Mouse (Mus musculus): ENCODE data around the gene BC004004. TPM values are rescaled to one million over a fixed set of nuclear protein-coding genes. Genes with fewer than 3 reads are reported as not detected.
"Not testable (repeated sequence)": the region's sequence is repeated elsewhere in the genome, so short reads cannot be mapped to it uniquely, and the experiment has no call there.

BC004004 gene
- total and polyA plus RNA-seq, 2 experiments from 2014 or later: 145 to 181 TPM

- Histone ChIP-seq H3K36me3 (ENCODE audit: insufficient read depth, low read length) (peaks cover 10% of the 10 kb centered on the region; the same call in 1 of the 2 replicates), H3K9ac (replicated peaks; ENCODE audit: low read length) (no peak overlapping the region), H3K4me3 (ENCODE audit: low read length) (no peak overlapping the region), H3K9me3 (ENCODE audit: low read length) (no peaks in the 10 kb centered on the region), H3K4me2 (ENCODE audit: low read depth, low read length) (no peak overlapping the region), H3K27me3 (ENCODE audit: insufficient read depth, low read length) (no peaks in the 10 kb centered on the region), H3K27ac (no peak overlapping the region), H3K4me1 (ENCODE audit: insufficient read depth, low read length) (peaks cover 7% of the 10 kb centered on the region; the same call in 1 of the 2 replicates)
- DNase-seq (ENCODE audit: low spot score) (no peak), ATAC-seq (no peak)
- TF ChIP-seq CTCF (IDR thresholded peaks at IDR 0.05; ENCODE audit: low read depth): no peak
- 54% methylated on average over 7 of the region's 7 CpGs for WGBS
Measured at GRCm38 (mm10) chr17:29305871-29306270, 37.3 kb downstream of the BC004004 start.

- no peak overlapping the region for H3K27ac ChIP-seq
- no peak overlapping the region for H3K4me3 ChIP-seq (ENCODE audit: low read length)
- no peaks in the 10 kb centered on the region for H3K36me3 ChIP-seq (ENCODE audit: insufficient read depth, low read length)
- peaks cover 5% of the 10 kb centered on the region; the same call in 1 of the 2 replicates for H3K4me1 ChIP-seq (ENCODE audit: insufficient read depth, low read length)
- TF ChIP-seq CTCF (IDR thresholded peaks at IDR 0.05; ENCODE audit: low read depth): no peak
- DNase-seq (ENCODE audit: low spot score) (no peak), ATAC-seq (no peak)
- no peak overlapping the region for H3K4me2 ChIP-seq (ENCODE audit: low read depth, low read length)
- H3K27me3 ChIP-seq (ENCODE audit: insufficient read depth, low read length): no peaks in the 10 kb centered on the region
- WGBS: 69% methylated on average over 21 of the region's 21 CpGs
- no peak overlapping the region for H3K9ac ChIP-seq (replicated peaks; ENCODE audit: low read length)
- H3K9me3 ChIP-seq (ENCODE audit: low read length): no peaks in the 10 kb centered on the region
Measured at GRCm38 (mm10) chr17:29310056-29310623, 41.6 kb downstream of the BC004004 start.

- Histone ChIP-seq H3K27ac (no peak overlapping the region), H3K4me1 (ENCODE audit: insufficient read depth, low read length) (no peaks in the 10 kb centered on the region), H3K9ac (replicated peaks; ENCODE audit: low read length) (no peak overlapping the region), H3K9me3 (ENCODE audit: low read length) (no peaks in the 10 kb centered on the region), H3K27me3 (ENCODE audit: insufficient read depth, low read length) (no peaks in the 10 kb centered on the region), H3K36me3 (ENCODE audit: insufficient read depth, low read length) (no peaks in the 10 kb centered on the region), H3K4me2 (ENCODE audit: low read depth, low read length) (no peak overlapping the region), H3K4me3 (ENCODE audit: low read length) (no peak overlapping the region)
- 88% methylated on average over 8 of the region's 8 CpGs for WGBS
- DNase-seq (ENCODE audit: low spot score) (no peak), ATAC-seq (no peak)
- TF ChIP-seq CTCF (IDR thresholded peaks at IDR 0.05; ENCODE audit: low read depth): no peak
Measured at GRCm38 (mm10) chr17:29311602-29312001, 43.0 kb downstream of the BC004004 start.

- ATAC-seq: no peak
- Histone ChIP-seq H3K4me1 (ENCODE audit: insufficient read depth, low read length) (no peaks in the 10 kb centered on the region), H3K36me3 (ENCODE audit: insufficient read depth, low read length) (no peaks in the 10 kb centered on the region), H3K4me3 (ENCODE audit: low read length) (no peak overlapping the region), H3K27me3 (ENCODE audit: insufficient read depth, low read length) (no peaks in the 10 kb centered on the region), H3K27ac (no peak overlapping the region), H3K9ac (replicated peaks; ENCODE audit: low read length) (no peak overlapping the region), H3K4me2 (ENCODE audit: low read depth, low read length) (no peak overlapping the region), H3K9me3 (ENCODE audit: low read length) (no peaks in the 10 kb centered on the region)
- no peak for DNase-seq (ENCODE audit: low spot score)
- TF ChIP-seq CTCF (IDR thresholded peaks at IDR 0.05; ENCODE audit: low read depth): no peak
- 90% methylated on average over 2 of the region's 2 CpGs for WGBS
Measured at GRCm38 (mm10) chr17:29312082-29312481, 43.5 kb downstream of the BC004004 start.

GRCm38 (mm10) chr17:29313300-29313699 is 44.7 kb downstream of the BC004004 start:
- Histone ChIP-seq H3K9ac (replicated peaks; ENCODE audit: low read length) (no peak overlapping the region), H3K36me3 (ENCODE audit: insufficient read depth, low read length) (no peaks in the 10 kb centered on the region), H3K27ac (no peak overlapping the region), H3K4me1 (ENCODE audit: insufficient read depth, low read length) (no peaks in the 10 kb centered on the region), H3K27me3 (ENCODE audit: insufficient read depth, low read length) (no peaks in the 10 kb centered on the region), H3K9me3 (ENCODE audit: low read length) (no peaks in the 10 kb centered on the region), H3K4me2 (ENCODE audit: low read depth, low read length) (no peak overlapping the region), H3K4me3 (ENCODE audit: low read length) (no peak overlapping the region)
- peak; percentile 30; the same call in 1 of the 2 replicates for TF ChIP-seq CTCF (IDR thresholded peaks at IDR 0.05; ENCODE audit: low read depth)
- no peak for DNase-seq (ENCODE audit: low spot score)
- no peak for ATAC-seq

GRCm38 (mm10) chr17:29315672-29316465 is 47.3 kb downstream of the BC004004 start:
- Histone ChIP-seq H3K9me3 (ENCODE audit: low read length) (no peaks in the 10 kb centered on the region), H3K27ac (no peak overlapping the region), H3K9ac (replicated peaks; ENCODE audit: low read length) (no peak overlapping the region), H3K36me3 (ENCODE audit: insufficient read depth, low read length) (no peaks in the 10 kb centered on the region), H3K4me3 (ENCODE audit: low read length) (no peak overlapping the region), H3K4me1 (ENCODE audit: insufficient read depth, low read length) (no peaks in the 10 kb centered on the region), H3K4me2 (ENCODE audit: low read depth, low read length) (no peak overlapping the region), H3K27me3 (ENCODE audit: insufficient read depth, low read length) (no peaks in the 10 kb centered on the region)
- WGBS: 47% methylated on average over 9 of the region's 9 CpGs
- no peak for TF ChIP-seq CTCF (IDR thresholded peaks at IDR 0.05; ENCODE audit: low read depth)
- DNase-seq (ENCODE audit: low spot score) (no peak), ATAC-seq (no peak)

GRCm38 (mm10) chr17:29316891-29317290 is 48.3 kb downstream of the BC004004 start:
- Histone ChIP-seq H3K36me3 (ENCODE audit: insufficient read depth, low read length) (no peaks in the 10 kb centered on the region), H3K4me1 (ENCODE audit: insufficient read depth, low read length) (no peaks in the 10 kb centered on the region), H3K27ac (no peak overlapping the region), H3K4me3 (ENCODE audit: low read length) (no peak overlapping the region), H3K9me3 (ENCODE audit: low read length) (no peaks in the 10 kb centered on the region), H3K9ac (replicated peaks; ENCODE audit: low read length) (no peak overlapping the region), H3K4me2 (ENCODE audit: low read depth, low read length) (no peak overlapping the region), H3K27me3 (ENCODE audit: insufficient read depth, low read length) (no peaks in the 10 kb centered on the region)
- DNase-seq (ENCODE audit: low spot score): no peak
- TF ChIP-seq CTCF (IDR thresholded peaks at IDR 0.05; ENCODE audit: low read depth): no peak
- WGBS: 76% methylated on average over 3 of the region's 3 CpGs
- ATAC-seq: no peak

- not testable (repeated sequence) for ATAC-seq; DNase-seq (ENCODE audit: low spot score); H3K4me3 ChIP-seq (ENCODE audit: low read length); H3K27ac ChIP-seq; H3K4me1 ChIP-seq (ENCODE audit: insufficient read depth, low read length); H3K9me3 ChIP-seq (ENCODE audit: low read length); H3K27me3 ChIP-seq (ENCODE audit: insufficient read depth, low read length); H3K36me3 ChIP-seq (ENCODE audit: insufficient read depth, low read length); H3K9ac ChIP-seq (replicated peaks; ENCODE audit: low read length); H3K4me2 ChIP-seq (ENCODE audit: low read depth, low read length)
- WGBS: 83% methylated on average over 3 of the region's 3 CpGs
Measured at GRCm38 (mm10) chr17:29317380-29317779, 48.8 kb downstream of the BC004004 start, which contains the start of gene Pi16. Gene Pi16 (plus strand): TSS chr17:29317680.
